In the genomic region with DNA sequence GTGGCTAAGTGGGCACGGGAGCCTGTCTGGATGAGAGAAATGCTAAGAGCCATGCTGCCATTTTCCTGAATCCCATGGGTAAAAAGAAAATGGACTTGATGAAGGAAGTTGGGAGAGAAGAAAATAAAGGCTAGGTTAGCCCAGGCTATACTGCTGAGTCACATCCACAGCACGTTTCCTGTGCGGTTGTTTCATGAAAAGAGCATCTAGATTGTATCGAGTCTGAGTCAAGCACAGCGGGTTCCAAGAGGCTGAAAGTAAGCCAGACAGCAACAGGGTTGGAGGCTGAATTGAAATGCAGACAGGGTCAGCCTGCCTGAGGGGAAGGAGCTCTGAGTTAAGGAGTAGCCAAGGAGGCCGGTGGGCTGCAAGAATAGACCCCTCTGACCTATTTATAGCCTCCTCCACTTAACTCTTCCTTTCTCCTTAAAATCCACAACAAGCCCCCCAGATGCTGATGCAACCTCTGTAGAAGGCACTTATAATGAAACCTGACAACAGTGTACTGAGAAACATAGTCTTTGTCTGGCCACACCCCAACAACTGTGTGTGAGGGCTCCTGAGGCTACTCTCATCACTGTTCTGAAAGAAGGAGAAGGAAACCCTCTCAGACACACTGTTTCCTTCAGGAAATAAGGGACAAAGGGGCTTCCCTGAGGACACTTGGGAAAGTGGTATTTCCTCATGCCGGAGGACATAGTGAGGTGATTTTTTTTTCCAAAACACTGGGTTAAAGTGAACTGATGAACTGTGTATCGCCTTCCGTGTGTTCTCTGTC, we compare ENCODE assay signal across 15 mouse cellular contexts.
DNase-seq lines count a peak whose midpoint lies in the region; ATAC-seq and TF ChIP-seq lines count a peak whose summit lies in the region.
"Had no signal": no experiment of that assay in that cellular context is flagged by ENCODE, and none has a peak within 500 bp of the region (broad histone marks: within the 10 kb centered on the region; RNA-seq: fewer than 3 reads in every experiment).

No protein-coding gene starts in this region.

- no peaks in the 10 kb centered on the region for H3K27me3 ChIP-seq in lung, postnatal 0 days (replicated peaks; ENCODE audit: insufficient read depth, low read length)
- no peaks in the 10 kb centered on the region for H3K27me3 ChIP-seq in hindbrain, embryonic 11.5 days (ENCODE audit: control insufficient read depth, insufficient read depth, low read length)
- H3K27me3 ChIP-seq: forebrain, embryonic 15.5 days; liver, embryonic 15.5 days had no signal

- TF ChIP-seq EP300 in lung, postnatal 0 days (IDR thresholded peaks at IDR 0.05), result 0 out of 2 replicates have a peak, but pooled peaks have one; percentile 28

- no peak overlapping the region for H3K4me3 ChIP-seq in lung, postnatal 0 days (ENCODE audit: low read depth, low read length)
- H3K4me3 ChIP-seq in lung, adult 2 months (replicated peaks; ENCODE audit: extremely low read depth, low read depth, low read length), result no peak overlapping the region
- no peak overlapping the region for H3K4me3 ChIP-seq in hindbrain, embryonic 11.5 days (ENCODE audit: low read depth, low read length)
- H3K4me3 ChIP-seq: forebrain, embryonic 15.5 days; liver, embryonic 15.5 days had no signal

- no peak overlapping the region for H3K4me2 ChIP-seq in lung, postnatal 0 days (replicated peaks; ENCODE audit: low read depth, low read length)
- H3K4me2 ChIP-seq in hindbrain, embryonic 11.5 days (replicated peaks; ENCODE audit: low read depth, low read length), result no peak overlapping the region
- H3K4me2 ChIP-seq: forebrain, embryonic 15.5 days; hindbrain, embryonic 14.5 days; liver, embryonic 15.5 days had no signal

- DNase-seq in gastrocnemius, postnatal 25 days, result peak; percentile 38
- no peak for DNase-seq in gastrocnemius, postnatal 36 days
- DNase-seq in lung, postnatal 0 days (ENCODE audit: low spot score), result no peak
- no peak for DNase-seq in lung, adult 2 months
- peak; percentile 85 for DNase-seq in ZHBTc4 (ENCODE audit: low read depth, low spot score)
- DNase-seq in kidney, postnatal 14 days, result peak; percentile 48
- DNase-seq in MN1 (ENCODE audit: low spot score), result no peak
- no peak for DNase-seq in hindbrain, embryonic 11.5 days (ENCODE audit: low spot score)
- DNase-seq: cerebellum, adult 11 months; layer of hippocampus, postnatal 36 days; spleen, adult 18-20 months had no signal

- TF ChIP-seq CTCF in lung, postnatal 0 days (IDR thresholded peaks at IDR 0.05), result no peak
- TF ChIP-seq CTCF in lung, adult 2 months (IDR thresholded peaks at IDR 0.05; ENCODE audit: insufficient read depth, low read length), result no peak

- H3K27ac ChIP-seq in lung, postnatal 0 days (ENCODE audit: low read length), result no peak overlapping the region; the same call in 1 of the 2 replicates
- no peak overlapping the region for H3K27ac ChIP-seq in hindbrain, embryonic 11.5 days (ENCODE audit: low read depth, low read length)
- H3K27ac ChIP-seq: forebrain, embryonic 15.5 days; hindbrain, embryonic 14.5 days; liver, embryonic 15.5 days had no signal

- ATAC-seq in lung, postnatal 0 days, result no peak
- no peak for ATAC-seq in hindbrain, embryonic 11.5 days (ENCODE audit: low FRiP score)
- ATAC-seq: activated CD4-positive, CD25-positive, alpha-beta regulatory T cell, adult 4 months; forebrain, embryonic 15.5 days had no signal

- no peak overlapping the region for H3K9ac ChIP-seq in lung, postnatal 0 days (replicated peaks; ENCODE audit: low read depth)
- H3K9ac ChIP-seq in hindbrain, embryonic 11.5 days (ENCODE audit: low read depth, low read length), result no peak overlapping the region
- H3K9ac ChIP-seq: forebrain, embryonic 15.5 days; hindbrain, embryonic 14.5 days; liver, embryonic 15.5 days had no signal

- peaks cover 6% of the 10 kb centered on the region; the same call in 1 of the 2 replicates for H3K4me1 ChIP-seq in lung, postnatal 0 days (ENCODE audit: insufficient read depth, low read depth, low read length)
- peaks cover 8% of the 10 kb centered on the region for H3K4me1 ChIP-seq in lung, adult 2 months (ENCODE audit: control insufficient read depth, insufficient read depth, low read length)
- H3K4me1 ChIP-seq in hindbrain, embryonic 11.5 days (replicated peaks; ENCODE audit: control insufficient read depth, insufficient read depth, low read length), result no peaks in the 10 kb centered on the region
- H3K4me1 ChIP-seq: forebrain, embryonic 15.5 days; liver, embryonic 15.5 days had no signal

- no peak for TF ChIP-seq POLR2A in lung, adult 2 months (IDR thresholded peaks at IDR 0.05; ENCODE audit: borderline replicate concordance, extremely low read depth, low read depth, low read length)

- intact Hi-C loops in gastrocnemius, postnatal 36 days (cut with DNase I), result no loop called here

- no peaks in the 10 kb centered on the region for H3K9me3 ChIP-seq in lung, postnatal 0 days (ENCODE audit: low read length)
- no peaks in the 10 kb centered on the region for H3K9me3 ChIP-seq in hindbrain, embryonic 11.5 days (ENCODE audit: control insufficient read depth, low read length)
- H3K9me3 ChIP-seq: forebrain, embryonic 15.5 days; liver, embryonic 15.5 days had no signal

- no peaks in the 10 kb centered on the region for H3K36me3 ChIP-seq in lung, postnatal 0 days (ENCODE audit: insufficient read depth, low read length)
- no peaks in the 10 kb centered on the region for H3K36me3 ChIP-seq in hindbrain, embryonic 11.5 days (ENCODE audit: control insufficient read depth, insufficient read depth, low read length)
- H3K36me3 ChIP-seq: forebrain, embryonic 15.5 days; liver, embryonic 15.5 days had no signal

- WGBS in lung, postnatal 0 days, result 71% methylated on average over 9 of the region's 9 CpGs
- 72% methylated on average over 9 of the region's 9 CpGs for WGBS in lung, adult 2 months
- 80% methylated on average over 9 of the region's 9 CpGs for WGBS in hindbrain, embryonic 11.5 days

Comparison
In these comparisons a context has a peak if more than half of its experiments do, and no peak if none do; other contexts are left out.
1. DNase-seq: peak in gastrocnemius, postnatal 25 days (single experiment), ZHBTc4 (single experiment) and kidney, postnatal 14 days (single experiment); none in gastrocnemius, postnatal 36 days (0 of 2), lung, postnatal 0 days (single experiment), lung, adult 2 months (single experiment), MN1 (single experiment) and hindbrain, embryonic 11.5 days (single experiment).